ENCODE assay signal across 12 mouse cellular contexts in the genomic region with DNA sequence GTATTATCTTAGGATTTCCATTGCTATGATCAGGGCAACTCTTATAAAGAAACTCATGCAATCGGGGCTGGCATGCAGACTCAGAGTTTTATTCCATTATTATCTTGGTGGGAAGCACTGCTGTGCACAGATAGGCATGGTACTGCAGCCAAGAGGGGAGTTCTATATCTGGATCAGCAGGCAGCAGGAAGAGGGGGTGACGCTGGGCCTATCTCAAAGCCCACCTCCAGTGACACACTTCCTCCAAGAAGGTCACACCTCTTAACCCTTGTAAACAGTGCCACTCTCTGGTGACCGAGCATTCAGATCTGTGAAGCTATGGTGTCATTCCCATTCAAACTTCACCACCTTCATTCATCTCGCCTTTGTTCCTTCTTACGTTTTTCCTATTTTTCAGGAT.
DNase-seq lines count a peak whose midpoint lies in the region; ATAC-seq and TF ChIP-seq lines count a peak whose summit lies in the region.
"Had no signal": no experiment of that assay in that cellular context is flagged by ENCODE, and none has a peak within 500 bp of the region (broad histone marks: within the 10 kb centered on the region; RNA-seq: fewer than 3 reads in every experiment).

No protein-coding gene starts in this region.

- no peaks in the 10 kb centered on the region for H3K27me3 ChIP-seq in kidney, embryonic 14.5 days (ENCODE audit: control insufficient read depth, insufficient read depth, low read length)
- H3K27me3 ChIP-seq in heart, postnatal 0 days (ENCODE audit: control insufficient read depth, insufficient read depth, low read length) = no peaks in the 10 kb centered on the region
- no peaks in the 10 kb centered on the region for H3K27me3 ChIP-seq in neural tube, embryonic 15.5 days (replicated peaks)
- H3K27me3 ChIP-seq in midbrain, embryonic 13.5 days = no peaks in the 10 kb centered on the region
- H3K27me3 ChIP-seq: limb, embryonic 15.5 days; midbrain, embryonic 15.5 days had no signal

- no peak for ATAC-seq in kidney, embryonic 14.5 days (ENCODE audit: low FRiP score, low TSS enrichment)
- ATAC-seq in heart, postnatal 0 days (ENCODE audit: insufficient read depth, low read depth) = peak; percentile 57; the same call in 1 of the 2 replicates
- ATAC-seq in megakaryocyte-erythroid progenitor cell, adult 5-6 weeks (replicated peaks; ENCODE audit: low FRiP score, low TSS enrichment, poor library complexity, severe bottlenecking) = peak; percentile 59
- no peak for ATAC-seq in neural tube, embryonic 15.5 days (ENCODE audit: low FRiP score)
- ATAC-seq in midbrain, embryonic 13.5 days = no peak
- ATAC-seq: midbrain, embryonic 15.5 days had no signal

- H3K36me3 ChIP-seq in kidney, embryonic 14.5 days (ENCODE audit: control insufficient read depth, insufficient read depth, low read length) = no peaks in the 10 kb centered on the region
- H3K36me3 ChIP-seq in heart, postnatal 0 days (replicated peaks; ENCODE audit: control insufficient read depth, insufficient read depth, low read length) = no peaks in the 10 kb centered on the region
- H3K36me3 ChIP-seq in neural tube, embryonic 15.5 days = no peaks in the 10 kb centered on the region
- no peaks in the 10 kb centered on the region for H3K36me3 ChIP-seq in midbrain, embryonic 13.5 days
- H3K36me3 ChIP-seq: forebrain, embryonic 10.5 days; limb, embryonic 15.5 days; midbrain, embryonic 15.5 days had no signal

- peak; percentile 23 for DNase-seq in kidney, postnatal 10 days
- DNase-seq in brain, adult 2 months (ENCODE audit: low read depth, low spot score) = peak; percentile 22
- peak; percentile 61 for DNase-seq in heart, postnatal 0 days (ENCODE audit: low spot score)
- no peak for DNase-seq in B cell, adult 2 months
- DNase-seq: cerebellum, adult 9-11 months had no signal

- no peak overlapping the region for H3K4me2 ChIP-seq in kidney, embryonic 14.5 days (replicated peaks; ENCODE audit: low read depth, low read length)
- no peak overlapping the region for H3K4me2 ChIP-seq in heart, postnatal 0 days (ENCODE audit: low read depth, low read length)
- H3K4me2 ChIP-seq in neural tube, embryonic 15.5 days = no peak overlapping the region
- no peak overlapping the region for H3K4me2 ChIP-seq in midbrain, embryonic 13.5 days (replicated peaks)
- H3K4me2 ChIP-seq: limb, embryonic 15.5 days; midbrain, embryonic 15.5 days had no signal

- H3K9ac ChIP-seq in kidney, embryonic 14.5 days (ENCODE audit: low read depth, low read length) = no peak overlapping the region
- no peak overlapping the region for H3K9ac ChIP-seq in heart, postnatal 0 days (replicated peaks; ENCODE audit: low read depth, low read length)
- H3K9ac ChIP-seq in neural tube, embryonic 15.5 days (replicated peaks) = no peak overlapping the region
- H3K9ac ChIP-seq in midbrain, embryonic 13.5 days (replicated peaks) = no peak overlapping the region
- H3K9ac ChIP-seq: limb, embryonic 15.5 days; midbrain, embryonic 15.5 days had no signal

- peak; percentile 44 for TF ChIP-seq CTCF in heart, postnatal 0 days (IDR thresholded peaks at IDR 0.05; ENCODE audit: low read depth)

- TF ChIP-seq EP300 in heart, postnatal 0 days (IDR thresholded peaks at IDR 0.05; ENCODE audit: low read depth) = no peak

- H3K9me3 ChIP-seq in kidney, embryonic 14.5 days (ENCODE audit: control insufficient read depth, low read length) = no peaks in the 10 kb centered on the region
- H3K9me3 ChIP-seq in heart, postnatal 0 days (replicated peaks; ENCODE audit: control insufficient read depth, low read length) = no peaks in the 10 kb centered on the region
- no peaks in the 10 kb centered on the region for H3K9me3 ChIP-seq in neural tube, embryonic 15.5 days (replicated peaks)
- no peaks in the 10 kb centered on the region; the same call in 1 of the 2 replicates for H3K9me3 ChIP-seq in midbrain, embryonic 13.5 days
- H3K9me3 ChIP-seq: forebrain, embryonic 10.5 days; limb, embryonic 15.5 days; midbrain, embryonic 15.5 days had no signal

- H3K27ac ChIP-seq in kidney, embryonic 14.5 days (ENCODE audit: low read depth, low read length) = no peak overlapping the region
- H3K27ac ChIP-seq in heart, postnatal 0 days (ENCODE audit: low read depth) = no peak overlapping the region
- no peak overlapping the region for H3K27ac ChIP-seq in neural tube, embryonic 15.5 days (replicated peaks)
- no peak overlapping the region for H3K27ac ChIP-seq in midbrain, embryonic 13.5 days
- H3K27ac ChIP-seq: forebrain, embryonic 10.5 days; limb, embryonic 15.5 days; midbrain, embryonic 15.5 days had no signal

- H3K4me1 ChIP-seq in kidney, embryonic 14.5 days (ENCODE audit: control insufficient read depth, insufficient read depth, low read length) = no peaks in the 10 kb centered on the region
- H3K4me1 ChIP-seq in heart, postnatal 0 days (ENCODE audit: control insufficient read depth, insufficient read depth) = no peaks in the 10 kb centered on the region
- H3K4me1 ChIP-seq in neural tube, embryonic 15.5 days = no peaks in the 10 kb centered on the region
- H3K4me1 ChIP-seq in midbrain, embryonic 13.5 days (replicated peaks) = no peaks in the 10 kb centered on the region
- H3K4me1 ChIP-seq: forebrain, embryonic 10.5 days; limb, embryonic 15.5 days; midbrain, embryonic 15.5 days had no signal

- no peak overlapping the region for H3K4me3 ChIP-seq in kidney, embryonic 14.5 days (ENCODE audit: low read length)
- H3K4me3 ChIP-seq in heart, postnatal 0 days (ENCODE audit: low read depth, low read length) = no peak overlapping the region
- no peak overlapping the region for H3K4me3 ChIP-seq in neural tube, embryonic 15.5 days (replicated peaks)
- no peak overlapping the region for H3K4me3 ChIP-seq in midbrain, embryonic 13.5 days (replicated peaks)
- H3K4me3 ChIP-seq: forebrain, embryonic 10.5 days; limb, embryonic 15.5 days; midbrain, embryonic 15.5 days had no signal

- 77% methylated on average over 5 of the region's 5 CpGs for WGBS in kidney, embryonic 14.5 days
- 33% methylated on average over 5 of the region's 5 CpGs for WGBS in heart, postnatal 0 days
- WGBS in neural tube, embryonic 15.5 days = 76% methylated on average over 5 of the region's 5 CpGs
- WGBS in midbrain, embryonic 13.5 days = 72% methylated on average over 5 of the region's 5 CpGs

Comparison
In these comparisons a context has a peak if more than half of its experiments do, and no peak if none do; other contexts are left out.
1. DNase-seq: peak in kidney, postnatal 10 days (single experiment), brain, adult 2 months (single experiment) and heart, postnatal 0 days (single experiment); none in B cell, adult 2 months (0 of 2).
2. ATAC-seq: peak in heart, postnatal 0 days (single experiment) and megakaryocyte-erythroid progenitor cell, adult 5-6 weeks (single experiment); none in kidney, embryonic 14.5 days (single experiment), neural tube, embryonic 15.5 days (single experiment) and midbrain, embryonic 13.5 days (single experiment).